Mouse (Mus musculus) layer of hippocampus, adult 2 months (tissue): ENCODE measurements around the gene Uba7. TPM values are rescaled to one million over a fixed set of nuclear protein-coding genes. Genes with fewer than 3 reads are reported as not detected.

Experiments used
- DNase-seq, 2 experiments: peaks; one replicate each; pipeline ENCODE4 v3.0.0; 2022; ENCODE audit warnings: low spot score in 2 of 2
- H3K27ac ChIP-seq: fragments of 200-600 bp; 2 replicates; pipeline ENCODE4 v1.8.1; 2022
- H3K4me3 ChIP-seq: fragments of 200-600 bp; 2 replicates; pipeline ENCODE4 v1.8.1; 2022; ENCODE audit warnings: mild to moderate bottlenecking
- CTCF ChIP-seq: fragments of 200-600 bp; conservative IDR thresholded peaks from 2 replicates; pipeline ENCODE4 v1.8.1; 2022; ENCODE audit warnings: antibody characterized with exemption, mild to moderate bottlenecking, moderate library complexity
- long read RNA-seq, 2 experiments: library from polyadenylated mRNA; stranded (forward); transcript quantifications; one replicate each; pipeline ENCODE4 v2.0.0; 2021; ENCODE audit warnings: borderline mapping rate in 2 of 2
- total RNA-seq, 2 experiments: library from RNA; stranded (reverse); gene quantifications; 2 replicates each; pipeline ENCODE4 v1.2.3; 2021

Uba7 gene
- 1 to 10 TPM; 5.4 to 5.7 TPM for total RNA-seq
- long read RNA-seq, experiment 1, partial matches to known transcripts: 0 of 1 reads
- long read RNA-seq, experiment 1, other reads (novel, unspliced or antisense): 0 of 1 reads
- long read RNA-seq, experiment 2, partial matches to known transcripts: 0 of 1 reads
- long read RNA-seq, experiment 2, other reads (novel, unspliced or antisense): 1 of 1 reads

GRCm38 (mm10) chr9:107975399-107976386 is at the start of gene Uba7:
Gene Uba7, plus strand, starts transcription at chr9:107975505.
- peak within 1 kb of the TSS; percentile 61 for H3K27ac ChIP-seq
- H3K4me3 ChIP-seq: peak within 1 kb of the TSS; percentile 17; the same call in 1 of the 2 replicates
- no peak for DNase-seq
- no peak for TF ChIP-seq CTCF

- Histone ChIP-seq H3K27ac (peak overlapping the region; percentile 77), H3K4me3 (no peak overlapping the region)
- DNase-seq: no peak
- TF ChIP-seq CTCF: no peak; the same call in 1 of the 2 replicates
These were observed 48.3 kb upstream of the Uba7 start for GRCm38 (mm10) chr9:107926920-107927420.

GRCm38 (mm10) chr9:107927749-107928148 is 47.6 kb upstream of the Uba7 start:
- H3K4me3 ChIP-seq: no peak overlapping the region
- TF ChIP-seq CTCF: no peak
- peak; percentile 35 to 50 for DNase-seq
- peak overlapping the region; percentile 77 for H3K27ac ChIP-seq

GRCm38 (mm10) chr9:107928169-107928568 is 47.1 kb upstream of the Uba7 start, which contains the start of gene Actl11:
Gene Actl11, plus strand, starts transcription at chr9:107928469.
- DNase-seq: no peak
- H3K4me3 ChIP-seq: no peak within 1 kb of the TSS
- no peak for TF ChIP-seq CTCF
- peak within 1 kb of the TSS; percentile 77 for H3K27ac ChIP-seq

- TF ChIP-seq CTCF: no peak
- DNase-seq: no peak
- no peak overlapping the region for H3K4me3 ChIP-seq
- H3K27ac ChIP-seq: peak overlapping the region; percentile 91
These were observed 43.1 kb upstream of the Uba7 start for GRCm38 (mm10) chr9:107932221-107932620.

GRCm38 (mm10) chr9:107934146-107934545 is 41.2 kb upstream of the Uba7 start:
- Histone ChIP-seq H3K4me3 (no peak overlapping the region), H3K27ac (peak overlapping the region; percentile 96)
- no peak for TF ChIP-seq CTCF
- DNase-seq: peak in 1 of 2 experiments; percentile 42

GRCm38 (mm10) chr9:107935374-107935773 is 39.9 kb upstream of the Uba7 start, which contains the start of gene Camkv:
Gene Camkv, plus strand, starts transcription at chr9:107935674.
- TF ChIP-seq CTCF: no peak
- Histone ChIP-seq H3K4me3 (peak within 1 kb of the TSS; percentile 78), H3K27ac (peak within 1 kb of the TSS; percentile 96)
- no peak for DNase-seq

- peak overlapping the region; percentile 96 for H3K27ac ChIP-seq
- peak; percentile 49 to 69 for DNase-seq
- TF ChIP-seq CTCF: no peak
- peak overlapping the region; percentile 78 for H3K4me3 ChIP-seq
These were observed 39.5 kb upstream of the Uba7 start for GRCm38 (mm10) chr9:107935790-107936214.

- Histone ChIP-seq H3K4me3 (peak overlapping the region; percentile 78), H3K27ac (peak overlapping the region; percentile 96)
- peak; percentile 52 to 62 for DNase-seq
- TF ChIP-seq CTCF: no peak
These were observed 39.0 kb upstream of the Uba7 start for GRCm38 (mm10) chr9:107936215-107936822.

GRCm38 (mm10) chr9:107936831-107937230 is 38.5 kb upstream of the Uba7 start:
- H3K27ac ChIP-seq: peak overlapping the region; percentile 96
- peak overlapping the region; percentile 78 for H3K4me3 ChIP-seq
- no peak for DNase-seq
- TF ChIP-seq CTCF: no peak

GRCm38 (mm10) chr9:107947241-107948194 is 27.8 kb upstream of the Uba7 start:
- no peak for TF ChIP-seq CTCF
- no peak for DNase-seq
- H3K4me3 ChIP-seq: no peak overlapping the region
- peak overlapping the region; percentile 71 for H3K27ac ChIP-seq
